Mouse (Mus musculus) limb, embryonic 14.5 days (tissue): ENCODE measurements around the gene Traf3. TPM values are rescaled to one million over a fixed set of nuclear protein-coding genes. Genes with fewer than 3 reads are reported as not detected.

Source experiments
- ATAC-seq: fragments of 200-750 bp; cut with Nextera tagmentation; 2 replicates; pipeline ENCODE4 v1.8.0; 2017; ENCODE audit warnings: low read depth, moderate number of reproducible peaks, moderate TSS enrichment; ENCODE audit not compliant: low FRiP score
- DNase-seq: peaks from one replicate; pipeline ENCODE4 v3.0.0-alpha.2; 2015; ENCODE audit warnings: low spot score
- H3K27ac ChIP-seq: fragments of 300-500 bp; sonication (generic); replicated peaks from 2 replicates; pipeline ENCODE4 v1.5.1; 2014; ENCODE audit warnings: low read depth, mild to moderate bottlenecking, low read length, moderate library complexity, mixed read lengths
- H3K27me3 ChIP-seq: fragments of 300-500 bp; sonication (generic); 2 replicates; pipeline ENCODE4 v1.6.1; 2014; ENCODE audit warnings: low read length, mixed read lengths; ENCODE audit not compliant: control insufficient read depth, insufficient read depth
- H3K36me3 ChIP-seq: fragments of 300-500 bp; sonication (generic); 2 replicates; pipeline ENCODE4 v1.6.1; 2014; ENCODE audit warnings: mild to moderate bottlenecking, low read length, moderate library complexity, mixed read lengths; ENCODE audit not compliant: control insufficient read depth, insufficient read depth
- H3K4me1 ChIP-seq: fragments of 300-500 bp; sonication (generic); 2 replicates; pipeline ENCODE4 v1.6.1; 2014; ENCODE audit warnings: antibody characterized with exemption, low read length, mixed read lengths; ENCODE audit not compliant: control insufficient read depth, insufficient read depth
- H3K4me2 ChIP-seq: fragments of 300-500 bp; sonication (generic); replicated peaks from 2 replicates; pipeline ENCODE4 v1.6.1; 2014; ENCODE audit warnings: low read depth, mild to moderate bottlenecking, low read length, moderate library complexity; ENCODE audit not compliant: severe bottlenecking
- H3K4me3 ChIP-seq: fragments of 300-500 bp; sonication (generic); replicated peaks from 2 replicates; pipeline ENCODE4 v1.5.1; 2014; ENCODE audit warnings: low read length
- H3K9ac ChIP-seq: fragments of 300-500 bp; sonication (generic); 2 replicates; pipeline ENCODE4 v1.6.1; 2014; ENCODE audit warnings: mild to moderate bottlenecking, low read depth, low read length, moderate library complexity; ENCODE audit not compliant: severe bottlenecking
- H3K9me3 ChIP-seq: fragments of 300-500 bp; sonication (generic); 2 replicates; pipeline ENCODE4 v1.6.1; 2016; ENCODE audit warnings: low read length; ENCODE audit not compliant: control insufficient read depth
- POLR2A ChIP-seq: fragments of 200-500 bp; IDR thresholded peaks from 2 replicates; pipeline ENCODE4 v1.8.0; 2012; ENCODE audit warnings: inconsistent platforms, mild to moderate bottlenecking, moderate library complexity, borderline replicate concordance; ENCODE audit not compliant: insufficient read depth, insufficient read length; ENCODE audit errors: extremely low read depth
- WGBS: fragments of 180-500 bp; shearing (Covaris S2); extraction: QIAGEN DNeasy Blood & Tissue Kit; methylation state at CpG from one replicate; pipeline ENCODE4 v1.1.7; 2014; 5-methylcytosine and 5-hydroxymethylcytosine counted together
- polyA plus RNA-seq, 2 experiments: library from polyadenylated mRNA; depleted of rRNA in 1 of 2; stranded (reverse) in 1 of 2; unstranded in 1 of 2; fragments of >200 nt; fragmentation: Nextera tagmentation in 1 of 2; extraction: Ambion mirVana in 1 of 2; gene quantifications; 2 replicates each; pipeline versions ENCODE4 v1.2.1 to v1.2.3; 2012 to 2014

Gene Traf3
- polyA plus RNA-seq, 2 experiments = 12.8 to 20.2 TPM

- H3K4me3 ChIP-seq = no peak overlapping the region
- 0 out of 2 replicates have a peak, but pooled peaks have one; percentile 44 for ATAC-seq
- H3K27ac ChIP-seq = no peak overlapping the region
- no peaks in the 10 kb centered on the region for H3K36me3 ChIP-seq
- H3K4me1 ChIP-seq = peaks cover 17% of the 10 kb centered on the region
- H3K27me3 ChIP-seq = no peaks in the 10 kb centered on the region
- H3K4me2 ChIP-seq = no peak overlapping the region
- no peak for DNase-seq
- TF ChIP-seq POLR2A = no peak
- H3K9ac ChIP-seq = no peak overlapping the region
- H3K9me3 ChIP-seq = no peaks in the 10 kb centered on the region
- WGBS = 7% methylated on average over 6 of the region's 6 CpGs
Measured at GRCm38 (mm10) chr12:111150236-111150596, 16.0 kb upstream of the Traf3 start.

DNA sequence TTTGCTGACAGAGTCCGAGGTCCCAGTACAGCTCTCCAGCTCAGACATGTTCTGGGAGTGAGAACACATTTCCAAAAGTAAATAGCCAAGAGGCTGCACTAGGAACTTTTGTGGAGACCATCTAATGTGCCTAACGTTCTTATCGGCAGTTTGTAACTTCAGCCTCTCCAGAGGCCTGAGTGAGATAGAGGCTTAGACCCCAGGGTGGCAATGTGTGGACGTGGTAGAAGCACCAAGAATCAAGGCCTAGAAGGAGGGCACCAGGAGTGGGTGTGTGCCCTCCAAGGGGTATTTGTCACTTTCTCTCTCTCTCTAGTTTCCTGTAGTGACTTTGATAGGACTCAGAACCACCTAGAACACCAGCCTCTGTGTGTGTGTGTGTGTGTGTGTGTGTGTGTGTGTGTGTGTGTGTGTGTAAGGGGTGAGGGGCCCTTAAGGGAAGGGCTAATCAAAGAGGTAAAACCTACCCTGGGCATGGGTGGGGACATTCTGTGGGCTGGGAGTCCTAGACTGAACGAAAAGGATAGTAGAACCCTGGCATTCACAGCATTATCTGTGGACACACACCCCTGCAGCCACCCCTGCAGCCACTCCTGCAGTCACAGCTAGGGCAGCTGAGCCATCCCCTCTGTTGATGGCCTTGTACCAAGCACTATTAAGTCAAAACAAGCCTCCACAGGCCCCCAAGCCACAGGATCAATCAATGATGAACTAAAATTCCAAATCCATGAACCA is 14.6 kb upstream of the Traf3 start:
- no peaks in the 10 kb centered on the region for H3K36me3 ChIP-seq
- no peaks in the 10 kb centered on the region for H3K9me3 ChIP-seq
- H3K4me1 ChIP-seq = peaks cover 15% of the 10 kb centered on the region
- no peak overlapping the region for H3K4me3 ChIP-seq
- ATAC-seq = no peak
- no peak overlapping the region for H3K9ac ChIP-seq
- TF ChIP-seq POLR2A = no peak
- H3K4me2 ChIP-seq = no peak overlapping the region
- no peak overlapping the region for H3K27ac ChIP-seq
- WGBS = 85% methylated on average over 5 of the region's 5 CpGs
- DNase-seq = no peak
- H3K27me3 ChIP-seq = no peaks in the 10 kb centered on the region

GRCm38 (mm10) chr12:111152579-111152978 is 13.6 kb upstream of the Traf3 start:
- H3K9me3 ChIP-seq = no peaks in the 10 kb centered on the region
- no peak for ATAC-seq
- DNase-seq = no peak
- H3K36me3 ChIP-seq = no peaks in the 10 kb centered on the region
- 87% methylated on average over 6 of the region's 6 CpGs for WGBS
- no peaks in the 10 kb centered on the region for H3K27me3 ChIP-seq
- H3K4me3 ChIP-seq = no peak overlapping the region
- no peak overlapping the region for H3K9ac ChIP-seq
- H3K4me1 ChIP-seq = peaks cover 15% of the 10 kb centered on the region
- no peak overlapping the region for H3K27ac ChIP-seq
- H3K4me2 ChIP-seq = no peak overlapping the region
- no peak for TF ChIP-seq POLR2A

DNA sequence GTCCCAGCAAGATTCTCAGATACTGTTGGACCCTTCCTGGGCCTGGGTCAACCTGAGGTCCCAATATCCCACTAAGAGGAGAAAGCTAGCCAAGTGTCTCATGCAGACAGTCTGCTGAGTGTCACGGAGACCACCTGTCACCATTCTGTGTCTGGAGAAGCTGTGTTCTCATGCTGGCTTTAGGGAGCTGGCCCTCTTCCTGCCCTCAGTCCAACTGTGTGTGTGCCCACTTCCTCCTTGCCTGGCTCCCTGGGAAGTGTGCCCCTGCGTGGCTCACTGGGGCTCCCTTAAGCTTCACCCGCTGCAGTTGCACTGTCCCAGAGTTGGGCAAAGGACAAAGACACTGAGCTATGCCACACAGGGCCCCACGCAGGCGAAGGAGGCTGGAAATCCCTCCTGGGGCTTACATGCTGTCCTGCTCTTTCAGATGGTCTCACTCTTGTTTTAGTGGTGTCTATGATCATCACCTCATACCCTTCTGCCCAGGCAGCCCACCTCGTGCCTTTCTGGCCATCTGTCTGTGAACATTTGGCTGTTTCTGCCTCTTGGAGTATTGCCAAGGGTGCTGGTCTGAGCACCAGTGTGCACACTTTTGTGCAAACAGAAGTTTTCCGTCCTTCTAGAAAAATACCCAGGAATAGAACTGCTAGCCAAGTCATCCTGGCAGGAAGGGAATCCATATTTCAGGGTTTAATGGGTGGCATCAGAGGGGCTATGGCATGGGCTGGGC is 13.0 kb upstream of the Traf3 start:
- 59% methylated on average over 7 of the region's 7 CpGs for WGBS
- Histone ChIP-seq H3K36me3 (no peaks in the 10 kb centered on the region), H3K4me3 (no peak overlapping the region), H3K9ac (no peak overlapping the region), H3K27me3 (no peaks in the 10 kb centered on the region), H3K9me3 (no peaks in the 10 kb centered on the region), H3K4me1 (peaks cover 15% of the 10 kb centered on the region), H3K4me2 (no peak overlapping the region; the same call in 1 of the 2 replicates), H3K27ac (no peak overlapping the region)
- TF ChIP-seq POLR2A = no peak
- ATAC-seq (no peak), DNase-seq (no peak)

DNA sequence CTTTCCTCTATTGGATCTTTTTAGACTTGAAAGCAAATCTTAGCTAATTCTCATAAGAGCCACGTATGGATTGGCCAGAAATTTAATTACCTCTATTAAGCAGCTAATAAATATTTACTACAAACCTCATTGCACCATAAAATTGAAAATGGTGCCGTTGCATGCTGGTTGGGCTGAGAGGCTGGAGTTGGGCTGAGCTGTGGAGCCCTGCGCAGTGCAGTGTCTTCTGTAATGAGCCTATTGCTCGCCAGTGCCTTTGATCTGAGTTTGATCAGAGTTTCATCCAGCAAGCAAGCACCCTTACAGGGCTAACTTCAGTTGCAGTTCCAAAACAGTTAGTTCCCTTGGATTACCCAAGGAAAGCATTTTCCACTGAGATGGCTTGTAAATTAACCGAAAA is 12.2 kb upstream of the Traf3 start:
- no peak overlapping the region for H3K4me3 ChIP-seq
- H3K27ac ChIP-seq = no peak overlapping the region
- DNase-seq (peak; percentile 52), ATAC-seq (no peak)
- H3K36me3 ChIP-seq = no peaks in the 10 kb centered on the region
- peaks cover 15% of the 10 kb centered on the region for H3K4me1 ChIP-seq
- H3K9me3 ChIP-seq = no peaks in the 10 kb centered on the region
- no peak for TF ChIP-seq POLR2A
- no peak overlapping the region for H3K4me2 ChIP-seq
- WGBS = 29% methylated on average over 5 of the region's 5 CpGs
- H3K9ac ChIP-seq = no peak overlapping the region
- no peaks in the 10 kb centered on the region for H3K27me3 ChIP-seq
